Mouse (Mus musculus) lung, postnatal 36 days (tissue): ENCODE measurements around the gene Clcnka.

Experiments used
- DNase-seq: peaks from one replicate; pipeline ENCODE4 v3.0.0; 2022; ENCODE audit warnings: mixed read lengths

The Clcnka gene

DNA sequence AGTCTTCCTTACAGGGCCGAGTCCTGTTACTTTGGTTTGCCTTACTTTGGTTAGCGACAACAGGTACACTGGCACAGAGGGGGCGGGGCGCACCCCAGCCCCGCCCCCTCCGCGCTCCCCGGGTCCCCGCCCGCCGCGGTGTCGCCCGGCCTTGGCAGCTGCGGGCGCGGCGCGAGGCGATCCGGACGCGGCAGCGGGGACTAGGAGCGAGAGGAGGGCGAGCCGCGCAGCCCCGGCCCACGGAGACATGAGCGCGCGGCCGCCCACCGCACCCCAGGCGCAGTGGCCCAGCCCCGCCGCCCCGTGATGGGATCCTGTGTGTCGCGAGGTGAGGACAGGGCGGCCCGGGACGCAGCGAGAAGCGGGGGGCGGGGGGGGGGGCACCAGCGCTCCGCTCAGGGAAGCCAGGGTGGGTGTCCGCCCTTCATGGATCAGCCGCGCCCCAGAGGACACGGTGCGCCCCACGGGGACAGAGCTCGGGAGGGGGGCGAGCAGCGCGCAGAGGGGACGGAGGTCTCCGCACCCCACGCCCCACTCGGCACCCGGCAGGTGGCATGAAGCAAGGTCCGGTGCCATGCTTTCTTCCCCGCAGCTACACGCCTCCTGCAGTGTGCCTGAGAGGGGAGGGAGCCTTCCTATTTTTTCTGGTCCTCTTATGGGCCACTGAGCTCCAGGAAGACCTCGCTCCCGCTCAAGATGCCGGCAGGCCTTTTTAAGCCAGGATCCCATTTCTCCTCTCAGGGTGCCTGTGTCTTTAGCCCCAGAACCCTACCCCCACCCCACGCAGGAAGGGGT, 30.3 kb downstream of the Clcnka start, which contains the start of gene Fam131c:
Fam131c (plus strand) TSS at position 224 of the 795 bp plus-strand sequence.
- DNase-seq, result peak; percentile 48

DNA sequence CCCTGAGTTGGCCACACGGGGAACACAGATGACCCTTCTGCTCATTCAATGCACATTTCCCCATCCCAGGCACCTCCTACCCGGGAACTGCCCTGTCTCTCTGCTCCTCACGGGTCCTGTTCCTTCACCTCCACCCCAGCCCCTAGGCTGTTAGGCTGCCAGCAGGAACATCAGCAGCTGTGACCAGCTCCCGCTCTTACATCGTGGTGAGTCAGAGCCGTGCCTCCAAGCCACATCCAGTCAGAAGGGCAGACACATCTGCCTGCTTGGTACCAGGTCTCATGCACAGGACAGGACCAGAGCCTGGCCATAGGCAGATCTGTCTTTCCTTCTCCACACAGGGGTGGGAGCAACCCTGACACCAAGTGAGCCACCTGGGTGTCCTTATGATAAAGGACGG, 32.6 kb downstream of the Clcnka start:
- DNase-seq, result no peak

DNA sequence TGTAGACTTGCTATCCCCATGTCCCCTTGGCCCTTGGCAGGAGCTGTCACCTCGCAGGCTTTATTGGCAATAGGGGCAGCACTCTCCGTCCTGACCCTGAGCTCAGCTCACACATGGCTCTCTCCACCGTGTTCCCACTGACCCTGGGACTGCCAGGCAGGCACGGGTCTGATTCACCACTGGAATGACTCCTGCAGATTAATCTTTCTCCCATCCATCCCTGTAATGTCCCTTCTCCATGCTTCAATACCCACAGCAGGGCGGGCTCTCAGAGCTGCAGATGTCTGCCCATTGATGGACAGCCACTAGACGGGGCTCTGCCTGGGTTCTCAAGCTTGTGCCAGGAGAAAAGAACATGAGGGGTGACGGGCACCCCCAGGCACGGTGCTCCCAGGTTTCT, 33.4 kb downstream of the Clcnka start:
- DNase-seq, result no peak

DNA sequence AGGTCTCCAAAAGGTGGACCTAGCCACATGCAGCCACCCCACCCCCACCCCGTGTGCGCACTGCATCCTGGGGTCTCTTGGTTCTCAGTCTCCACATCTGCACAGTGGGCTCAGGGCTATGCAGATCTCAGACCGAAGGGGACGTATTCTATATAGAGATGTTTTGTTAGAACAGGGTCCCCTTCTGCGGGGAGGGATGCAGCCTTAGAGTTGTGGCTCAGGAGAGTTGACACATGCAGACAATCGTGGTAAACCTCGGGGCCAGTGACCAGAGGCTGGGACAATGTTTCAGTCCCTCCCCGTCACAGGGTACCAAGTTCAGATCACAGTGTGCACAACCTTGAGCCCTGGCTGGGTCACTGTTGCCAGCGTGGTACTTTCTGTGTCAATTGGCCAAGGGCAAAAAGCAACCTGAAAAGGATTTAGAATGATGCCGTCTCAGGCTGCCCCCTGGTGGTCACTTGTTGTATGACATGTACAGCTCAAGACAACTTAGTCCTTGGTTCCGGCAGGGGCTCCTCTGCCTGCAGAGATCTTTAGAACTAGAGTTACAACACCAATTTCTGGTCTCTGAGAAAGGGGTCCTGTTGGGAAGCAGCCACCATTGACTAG, 35.5 kb downstream of the Clcnka start:
- peak; percentile 93 for DNase-seq

DNA sequence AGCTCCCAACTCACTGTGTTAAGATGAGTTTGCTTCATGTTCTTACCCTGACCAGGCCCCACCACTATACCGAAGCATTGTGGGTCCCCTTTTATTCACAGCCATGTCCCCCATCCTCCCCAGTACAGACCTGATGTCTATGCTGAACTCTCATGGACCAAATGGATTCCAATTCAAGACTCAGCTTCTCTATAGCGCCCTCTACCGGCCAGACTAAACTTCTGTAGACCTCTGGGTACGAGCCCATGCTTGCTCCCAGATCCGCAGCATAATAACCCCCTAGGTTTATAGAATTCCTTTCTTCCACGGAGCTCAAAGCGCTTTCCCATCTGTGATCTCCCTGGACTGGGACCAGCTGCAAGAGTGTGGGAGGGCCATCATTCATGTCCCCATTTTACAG, 37.7 kb downstream of the Clcnka start:
- peak; percentile 67 for DNase-seq

DNA sequence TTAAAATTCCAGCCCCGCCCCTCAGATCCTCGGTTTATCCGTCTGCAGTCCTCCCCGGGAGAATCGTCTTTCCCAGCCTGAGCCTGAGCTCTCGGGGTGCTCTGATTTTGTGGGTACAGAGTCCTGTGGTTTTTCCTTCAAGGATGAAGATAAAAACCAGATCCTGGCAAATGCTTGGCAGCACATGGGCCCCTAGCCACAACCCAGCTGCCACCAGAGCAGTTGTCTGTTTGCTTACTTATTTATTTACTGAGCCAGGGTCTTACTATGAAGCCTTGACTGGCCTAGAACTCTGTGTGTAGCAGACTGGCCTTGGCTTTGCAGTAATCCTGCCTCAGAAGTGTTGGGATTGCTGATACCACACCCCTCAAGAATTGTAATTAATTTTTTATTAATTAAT, 39.3 kb downstream of the Clcnka start:
- no peak for DNase-seq

DNA sequence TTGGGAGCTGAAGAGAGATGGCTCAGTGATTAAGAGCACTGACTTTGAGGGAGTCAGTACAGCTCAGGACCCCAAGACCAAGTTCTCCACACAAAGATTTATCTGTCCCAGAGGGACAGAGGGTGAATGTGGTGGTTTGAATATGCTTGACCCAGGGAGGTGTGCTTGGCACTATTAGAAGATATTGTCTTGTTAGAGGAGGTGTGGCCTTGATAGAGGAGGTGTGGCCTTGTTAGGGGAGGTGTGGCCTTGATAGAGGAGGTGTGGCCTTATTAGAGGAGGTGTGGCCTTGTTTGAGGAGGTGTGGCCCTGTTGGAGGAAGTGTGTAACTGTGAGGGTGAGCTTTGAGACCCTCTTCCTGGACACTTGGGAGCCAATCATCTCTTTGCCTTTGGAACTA, 40.7 kb downstream of the Clcnka start:
- no peak for DNase-seq

DNA sequence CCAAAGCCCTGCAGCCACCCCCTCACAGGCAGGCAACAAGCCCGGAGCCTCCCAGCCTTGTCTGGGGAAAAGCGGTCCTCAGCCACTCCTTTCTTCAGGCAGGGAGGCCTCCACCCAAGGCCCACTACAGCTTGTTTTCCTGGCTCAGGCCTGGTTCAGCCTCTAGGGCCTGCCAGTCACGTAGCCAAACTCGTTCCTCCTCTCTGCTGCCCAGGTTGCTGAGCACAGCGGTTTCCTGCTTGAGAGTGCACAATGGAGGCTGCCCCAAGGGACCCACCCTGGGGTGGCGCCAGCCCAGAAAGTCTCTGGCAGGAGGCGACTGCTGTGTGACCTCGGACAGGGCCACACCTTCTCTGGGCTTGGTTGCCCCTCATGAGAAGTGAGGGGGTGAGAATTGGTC, 44.7 kb downstream of the Clcnka start:
- peak; percentile 63 for DNase-seq

DNA sequence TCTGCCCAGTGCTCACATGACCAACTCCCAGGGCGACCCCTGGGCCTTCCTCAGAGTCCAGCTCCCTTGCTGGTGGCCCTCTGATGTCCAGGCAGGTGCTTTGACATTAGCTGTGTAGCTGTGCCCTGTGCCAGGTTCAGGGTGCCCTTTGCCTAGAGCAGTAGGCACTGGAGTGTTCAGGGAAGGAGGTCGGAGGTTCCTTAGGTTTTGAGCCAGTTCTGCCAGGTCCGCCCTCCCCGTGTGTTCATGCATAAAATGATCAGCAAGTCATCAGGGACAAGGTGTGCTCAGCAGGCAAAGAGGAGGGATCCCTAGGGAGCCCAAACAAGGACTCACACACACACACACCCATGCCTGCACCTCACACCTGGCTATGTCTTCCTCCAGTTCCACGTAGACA, 45.5 kb downstream of the Clcnka start:
- DNase-seq, result no peak

DNA sequence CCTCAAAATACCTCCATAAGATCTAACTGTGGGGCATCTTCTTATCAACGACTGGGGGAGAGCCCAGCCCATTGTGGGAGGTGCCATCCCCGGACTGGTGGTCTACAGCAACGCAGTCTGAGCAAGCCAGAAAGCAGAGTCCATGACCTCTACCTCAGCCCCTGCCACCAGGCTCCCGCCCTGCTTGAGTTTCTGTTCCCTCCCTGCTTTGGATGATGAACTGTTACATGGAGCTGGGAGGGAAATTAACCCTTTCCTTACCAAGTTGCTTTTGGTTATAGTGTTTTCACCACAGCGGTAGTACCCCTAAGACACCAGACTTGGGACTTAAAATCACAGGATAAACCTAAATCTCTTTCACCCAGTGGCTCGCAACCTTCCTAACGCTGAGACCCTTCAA, 46.6 kb downstream of the Clcnka start:
- DNase-seq, result no peak

DNA sequence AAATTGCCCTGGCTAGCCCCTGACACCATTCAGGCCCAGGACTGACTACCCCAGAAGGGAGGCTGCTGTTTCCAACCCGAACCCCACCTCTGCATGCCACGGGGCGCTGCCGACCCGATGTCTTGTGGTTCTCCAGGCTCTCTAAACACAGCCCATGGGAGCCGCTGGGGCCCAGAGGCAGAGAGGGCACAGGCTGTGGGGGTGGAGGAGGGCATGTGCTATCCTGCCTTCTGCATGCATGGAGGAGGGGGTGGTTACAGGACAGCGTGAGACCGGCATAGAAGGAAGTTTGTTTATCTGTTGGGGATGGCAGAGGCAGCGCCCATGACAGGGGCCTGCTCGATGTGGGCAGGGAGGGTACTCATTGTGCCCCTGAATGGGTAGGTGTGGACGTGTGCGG, 48.5 kb downstream of the Clcnka start:
- DNase-seq, result no peak

DNA sequence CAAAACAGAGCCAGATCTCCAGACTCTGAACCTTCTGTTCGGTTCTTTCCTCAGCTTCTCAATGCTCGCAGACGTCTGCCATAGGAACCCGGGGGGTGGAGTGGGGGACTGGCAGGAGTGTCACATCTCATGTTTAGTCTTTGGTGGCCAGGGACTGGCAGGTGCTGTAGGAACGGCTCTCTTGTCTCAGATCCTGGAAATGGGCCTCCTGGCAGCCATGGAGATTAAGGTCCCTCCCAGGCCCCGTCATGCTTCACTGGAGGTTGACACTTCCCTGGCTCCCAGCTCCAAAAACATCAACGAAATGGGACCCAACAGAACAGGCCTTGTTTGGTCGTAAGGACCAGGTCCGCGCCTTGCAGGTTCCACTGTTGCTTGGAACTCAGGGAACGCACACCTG, 49.9 kb downstream of the Clcnka start:
- no peak for DNase-seq

DNA sequence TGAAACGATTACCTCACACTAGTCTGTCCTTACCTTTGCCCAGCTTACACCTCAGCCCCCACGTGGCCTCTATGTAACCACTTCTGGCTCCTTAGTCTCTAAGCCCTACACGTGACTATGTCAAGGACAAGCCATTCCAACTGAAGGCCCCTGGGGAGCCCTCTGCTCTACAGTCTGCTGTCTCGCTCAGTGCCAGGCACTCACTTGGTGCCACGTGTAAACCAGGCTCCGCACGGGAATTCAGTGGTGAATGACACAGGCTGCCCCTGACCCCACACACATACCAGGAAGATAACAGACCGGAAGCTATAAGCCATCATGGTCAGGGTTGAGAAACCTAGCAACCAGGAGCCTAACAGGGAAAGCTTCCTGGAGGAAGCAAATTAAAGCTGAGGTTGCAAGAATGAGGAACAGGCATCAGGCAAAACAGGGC, 51.1 kb downstream of the Clcnka start:
- DNase-seq, result peak; percentile 81

DNA sequence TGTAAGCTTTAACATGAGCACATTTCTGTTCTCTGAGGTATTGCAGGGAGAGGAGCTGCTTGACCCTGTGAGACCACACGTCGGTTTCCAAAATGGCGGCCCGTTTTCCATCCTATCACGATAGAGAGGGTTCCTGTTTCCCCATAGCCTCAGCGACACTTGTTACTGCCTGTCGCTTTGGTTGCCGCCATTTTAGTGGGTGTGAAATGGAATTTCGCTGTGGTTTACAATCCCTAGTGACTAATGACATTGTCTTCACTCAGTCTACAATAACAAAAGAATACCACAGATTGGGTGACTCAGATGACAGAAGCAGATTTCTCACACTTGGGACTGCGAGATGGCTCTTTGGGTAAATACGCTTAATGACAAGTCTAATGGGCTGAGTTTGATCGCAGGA, 53.3 kb downstream of the Clcnka start:
- no peak for DNase-seq

DNA sequence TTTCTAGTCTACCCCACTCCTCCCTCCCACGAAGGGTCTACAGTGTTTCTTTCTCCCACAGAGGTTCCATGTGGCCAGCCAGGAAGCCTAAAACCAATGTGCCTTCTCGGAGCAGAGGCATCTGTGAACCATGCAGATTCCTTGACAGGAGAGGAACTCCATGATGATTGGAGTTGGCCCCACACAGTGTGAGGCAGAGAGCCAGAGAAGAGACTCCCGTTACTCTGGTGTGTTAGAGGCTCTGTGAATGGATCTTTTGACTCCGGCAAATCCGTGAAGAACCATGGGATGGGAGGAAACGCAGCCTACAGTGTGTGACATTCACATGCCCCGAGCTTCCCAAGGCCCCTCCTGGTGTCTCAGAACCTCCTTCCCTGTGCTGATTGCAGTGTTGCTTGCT, 55.0 kb downstream of the Clcnka start:
- DNase-seq, result no peak

DNA sequence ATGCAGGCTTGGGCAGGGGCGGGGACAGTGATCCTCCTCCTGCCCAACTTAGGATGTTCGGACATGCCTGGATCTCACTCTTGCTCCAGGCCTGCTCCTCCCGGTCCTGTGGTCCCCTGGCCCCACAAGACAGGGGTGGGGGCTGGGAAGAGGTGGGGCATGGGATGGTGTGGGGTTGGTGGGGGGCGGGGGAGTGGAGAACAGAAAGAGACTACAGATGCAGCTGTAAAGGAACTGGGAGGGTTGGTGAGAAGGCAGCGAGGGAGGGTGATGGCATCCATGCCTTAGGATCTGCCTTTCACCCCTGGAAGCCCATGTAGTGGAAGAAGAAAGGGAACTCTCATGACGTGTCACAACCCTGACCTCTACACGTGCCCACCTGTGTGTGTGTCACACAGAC, 57.0 kb downstream of the Clcnka start:
- DNase-seq, result no peak

DNA sequence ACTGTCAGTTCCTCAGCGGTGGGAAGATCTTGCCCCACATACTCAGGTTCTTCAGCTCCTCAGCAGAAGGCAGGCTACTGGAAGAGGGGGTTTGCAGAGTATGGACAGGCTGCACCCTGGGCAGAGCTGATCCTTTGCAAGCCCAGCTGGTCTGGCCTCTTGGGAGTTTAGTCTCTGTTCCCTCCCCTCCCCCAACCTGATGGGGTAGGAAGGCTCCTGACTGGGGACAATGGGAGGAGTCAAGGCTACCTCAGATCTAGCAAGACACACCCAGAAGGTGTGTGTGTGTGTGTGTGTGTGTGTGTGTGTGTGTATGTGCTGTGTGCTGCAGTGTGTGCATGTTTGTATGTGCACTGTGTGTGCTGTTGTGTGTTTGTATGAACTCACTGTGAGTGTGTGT, 59.7 kb downstream of the Clcnka start:
- peak; percentile 28 for DNase-seq

DNA sequence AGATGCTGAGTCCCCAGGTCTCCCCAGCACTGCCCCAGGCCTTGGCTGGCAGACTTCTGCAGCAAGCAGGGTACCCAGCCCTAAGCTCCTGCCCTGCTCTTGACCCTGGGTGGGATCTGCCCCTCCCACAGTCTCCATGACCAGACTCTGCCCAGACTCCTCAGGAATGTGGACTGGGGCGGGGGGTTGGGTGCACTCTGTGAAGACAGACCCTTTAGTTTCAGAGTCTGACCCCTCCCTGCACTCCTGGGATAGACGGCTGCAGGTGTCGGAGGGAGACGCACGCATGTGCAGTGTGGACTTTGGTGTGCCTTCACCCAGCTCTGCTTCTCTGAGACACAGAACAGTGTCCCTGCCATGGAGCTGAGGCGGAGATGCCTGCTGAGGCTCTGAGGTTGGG, 60.5 kb downstream of the Clcnka start:
- no peak for DNase-seq

DNA sequence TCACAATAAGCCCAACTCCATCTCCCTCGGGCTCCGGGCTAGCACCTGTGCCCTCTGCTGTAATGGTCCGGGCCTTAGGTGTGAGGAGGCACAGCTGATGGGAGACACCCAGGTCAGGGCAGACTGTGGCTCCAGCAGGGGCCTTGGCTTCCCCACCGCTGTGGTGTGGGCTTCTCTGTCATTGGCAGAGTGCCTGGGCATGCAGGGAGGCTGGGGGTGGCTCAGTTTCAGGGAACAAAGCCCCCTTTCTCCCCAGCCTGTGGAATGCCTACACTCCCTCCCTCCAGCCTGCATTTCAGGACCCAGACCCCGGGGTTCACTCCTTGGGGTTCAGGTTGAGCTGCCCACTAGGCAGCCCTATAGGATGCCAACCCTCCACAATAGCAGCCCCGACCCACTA, 62.3 kb downstream of the Clcnka start:
- DNase-seq, result no peak

DNA sequence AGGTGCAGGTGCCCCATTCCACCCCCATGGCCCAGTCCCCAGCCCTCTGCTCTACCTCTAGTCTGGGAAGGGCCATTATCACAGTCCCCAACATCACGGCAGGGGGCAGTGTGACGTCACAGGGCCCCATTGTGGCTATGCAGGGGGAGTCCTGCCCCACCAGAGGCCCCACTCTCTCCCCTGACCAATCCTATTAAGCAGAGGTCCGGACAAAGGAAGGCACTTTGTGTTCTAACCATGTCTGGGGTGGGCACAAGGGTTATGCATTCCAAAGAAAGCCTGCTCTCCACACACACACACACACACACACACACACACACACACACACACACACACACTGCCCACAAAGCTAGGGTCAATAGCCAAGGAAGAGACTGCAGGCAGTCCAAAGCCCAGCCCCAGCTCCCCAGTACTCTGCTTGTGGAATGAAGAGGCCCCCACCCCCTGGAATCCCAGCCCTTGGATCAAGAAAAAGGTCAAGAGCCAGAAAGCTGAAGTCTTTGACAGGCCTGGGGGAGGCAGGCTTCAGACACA, 63.2 kb downstream of the Clcnka start:
- no peak for DNase-seq

DNA sequence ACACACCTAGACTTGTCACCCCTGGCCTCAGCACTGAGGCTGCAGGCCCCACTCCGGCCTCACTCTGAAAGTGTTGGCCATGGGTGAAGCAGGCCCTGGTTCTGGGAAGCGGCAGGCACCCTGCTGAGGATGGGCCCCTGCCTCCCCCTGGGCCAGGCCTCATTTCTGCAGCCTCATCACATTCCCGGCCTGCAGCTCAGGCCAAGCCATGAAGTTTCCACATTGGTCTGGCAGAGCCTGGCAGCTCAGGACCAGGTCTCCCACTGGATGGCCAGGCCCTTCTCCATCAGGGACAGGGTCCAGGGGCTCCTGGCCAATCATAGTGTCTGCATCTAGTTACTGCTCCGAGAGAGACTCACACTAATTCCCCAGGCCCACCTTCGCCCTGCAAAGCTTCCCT, 63.8 kb downstream of the Clcnka start:
- DNase-seq, result no peak
